Mouse (Mus musculus) embryonic facial prominence, embryonic 10.5 days (tissue): ENCODE results near the gene Khdc4. TPM values are rescaled to one million over a fixed set of nuclear protein-coding genes. Genes with fewer than 3 reads are reported as not detected.

Experiments used
- DNase-seq: peaks from one replicate; pipeline ENCODE4 v3.0.0-alpha.2; 2017; ENCODE audit warnings: low spot score
- H3K27ac ChIP-seq: fragments of 300-500 bp; sonication (generic); replicated peaks from 2 replicates; pipeline ENCODE4 v1.5.1; 2016; ENCODE audit warnings: mild to moderate bottlenecking
- H3K27me3 ChIP-seq: fragments of 300-500 bp; sonication (generic); replicated peaks from 2 replicates; pipeline ENCODE4 v1.6.1; 2016; ENCODE audit warnings: low read depth, mild to moderate bottlenecking; ENCODE audit not compliant: poor library complexity, severe bottlenecking
- H3K36me3 ChIP-seq: fragments of 300-500 bp; sonication (generic); replicated peaks from 2 replicates; pipeline ENCODE4 v1.6.1; 2016; ENCODE audit warnings: mild to moderate bottlenecking, moderate library complexity
- H3K4me1 ChIP-seq: fragments of 300-500 bp; sonication (generic); 2 replicates; pipeline ENCODE4 v1.6.1; 2016
- H3K4me3 ChIP-seq: fragments of 300-500 bp; sonication (generic); 2 replicates; pipeline ENCODE4 v1.5.1; 2016; ENCODE audit warnings: mild to moderate bottlenecking, moderate library complexity
- H3K9me3 ChIP-seq: fragments of 300-500 bp; sonication (generic); 2 replicates; pipeline ENCODE4 v1.6.1; 2016; ENCODE audit warnings: mild to moderate bottlenecking
- WGBS: fragments of 180-500 bp; shearing (Covaris S2); methylation state at CpG from one replicate; pipeline ENCODE4 v1.1.7; 2016; 5-methylcytosine and 5-hydroxymethylcytosine counted together
- polyA plus RNA-seq: library from polyadenylated mRNA; unstranded; fragments of >200 nt; fragmentation: Nextera tagmentation; extraction: Ambion mirVana; gene quantifications from 2 replicates; pipeline ENCODE4 v1.2.1, GENCODE M21; 2016

The Khdc4 gene
- polyA plus RNA-seq, 1 experiment from 2014 or later: 98.6 TPM

- Histone ChIP-seq H3K9me3 (no peaks in the 10 kb centered on the region), H3K27me3 (no peaks in the 10 kb centered on the region), H3K36me3 (peaks cover 56% of the 10 kb centered on the region), H3K4me3 (no peak overlapping the region), H3K27ac (no peak overlapping the region), H3K4me1 (peaks cover 3% of the 10 kb centered on the region; the same call in 1 of the 2 replicates)
- DNase-seq: no peak
- WGBS: 94% methylated on average over 13 of the region's 13 CpGs
Observed at GRCm38 (mm10) chr3:88649967-88650366, 35.6 kb upstream of the Khdc4 start.

- Histone ChIP-seq H3K4me3 (no peak overlapping the region), H3K36me3 (peaks cover 46% of the 10 kb centered on the region), H3K27ac (no peak overlapping the region), H3K9me3 (no peaks in the 10 kb centered on the region), H3K4me1 (peaks cover 3% of the 10 kb centered on the region; the same call in 1 of the 2 replicates), H3K27me3 (no peaks in the 10 kb centered on the region)
- WGBS: 84% methylated on average over 13 of the region's 13 CpGs
- no peak for DNase-seq
Observed at GRCm38 (mm10) chr3:88650713-88651504, 34.7 kb upstream of the Khdc4 start.

GRCm38 (mm10) chr3:88651669-88652618, 33.7 kb upstream of the Khdc4 start:
- Histone ChIP-seq H3K4me1 (peaks cover 3% of the 10 kb centered on the region; the same call in 1 of the 2 replicates), H3K4me3 (no peak overlapping the region), H3K27ac (no peak overlapping the region), H3K36me3 (peaks cover 36% of the 10 kb centered on the region), H3K9me3 (no peaks in the 10 kb centered on the region), H3K27me3 (no peaks in the 10 kb centered on the region)
- no peak for DNase-seq
- WGBS: 79% methylated on average over 18 of the region's 18 CpGs

GRCm38 (mm10) chr3:88652846-88653515, 32.6 kb upstream of the Khdc4 start, which contains the start of gene Rxfp4:
Gene Rxfp4 (minus strand): TSS chr3:88653142.
- Histone ChIP-seq H3K9me3 (no peaks in the 10 kb centered on the region), H3K27ac (no peak within 1 kb of the TSS), H3K4me1 (peaks cover 3% of the 10 kb centered on the region; the same call in 1 of the 2 replicates), H3K36me3 (peaks cover 26% of the 10 kb centered on the region), H3K4me3 (no peak within 1 kb of the TSS), H3K27me3 (no peaks in the 10 kb centered on the region)
- no peak for DNase-seq
- WGBS: 90% methylated on average over 17 of the region's 17 CpGs

- Histone ChIP-seq H3K4me3 (no peak overlapping the region), H3K27ac (no peak overlapping the region), H3K4me1 (peaks cover 3% of the 10 kb centered on the region; the same call in 1 of the 2 replicates), H3K9me3 (no peaks in the 10 kb centered on the region), H3K27me3 (no peaks in the 10 kb centered on the region), H3K36me3 (peaks cover 18% of the 10 kb centered on the region)
- no peak for DNase-seq
- 83% methylated on average over 6 of the region's 6 CpGs for WGBS
Observed at GRCm38 (mm10) chr3:88653516-88654370, 31.9 kb upstream of the Khdc4 start.

- Histone ChIP-seq H3K27ac (no peak overlapping the region), H3K9me3 (no peaks in the 10 kb centered on the region), H3K36me3 (peaks cover 9% of the 10 kb centered on the region; the same call in 1 of the 2 replicates), H3K4me1 (peaks cover 4% of the 10 kb centered on the region; the same call in 1 of the 2 replicates), H3K4me3 (no peak overlapping the region), H3K27me3 (no peaks in the 10 kb centered on the region)
- WGBS: 87% methylated on average over 4 of the region's 4 CpGs
- no peak for DNase-seq
Observed at GRCm38 (mm10) chr3:88654621-88655020, 31.0 kb upstream of the Khdc4 start.

DNA sequence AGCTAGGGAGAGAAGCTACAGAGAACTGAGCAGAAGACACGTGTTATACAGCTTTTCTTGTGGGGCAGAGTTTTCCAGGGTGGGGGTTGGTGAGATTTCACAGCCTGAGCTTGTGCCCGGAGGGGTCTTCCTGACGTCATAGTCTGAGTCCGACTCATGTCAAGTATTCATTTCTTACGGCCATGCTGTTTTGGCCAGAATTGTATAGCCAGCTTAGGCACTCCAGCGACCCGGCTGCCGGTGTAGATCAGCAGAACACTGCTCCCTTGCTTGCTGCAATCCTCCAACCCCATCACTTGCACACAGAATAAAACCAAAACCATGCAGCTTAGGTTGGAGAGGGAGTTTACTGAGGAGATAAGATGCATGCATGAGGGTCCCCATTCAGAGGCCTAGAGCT, 30.0 kb upstream of the Khdc4 start:
- no peak for DNase-seq

GRCm38 (mm10) chr3:88658441-88659127, 27.0 kb upstream of the Khdc4 start:
- 74% methylated on average over 5 of the region's 5 CpGs for WGBS
- no peak for DNase-seq
- H3K27ac ChIP-seq: no peak overlapping the region
- H3K27me3 ChIP-seq: no peaks in the 10 kb centered on the region
- no peak overlapping the region for H3K4me3 ChIP-seq
- H3K9me3 ChIP-seq: no peaks in the 10 kb centered on the region
- H3K36me3 ChIP-seq: no peaks in the 10 kb centered on the region
- H3K4me1 ChIP-seq: 0 out of 2 replicates have a peak, but pooled peaks cover 2% of the 10 kb centered on the region

More for the DNA sequence above, 30.0 kb upstream of the Khdc4 start:
- no peak overlapping the region for H3K27ac ChIP-seq
- H3K4me1 ChIP-seq: peaks cover 6% of the 10 kb centered on the region; the same call in 1 of the 2 replicates
- H3K36me3 ChIP-seq: no peaks in the 10 kb centered on the region
- WGBS: 85% methylated on average over 8 of the region's 8 CpGs
- H3K9me3 ChIP-seq: no peaks in the 10 kb centered on the region
- no peak overlapping the region for H3K4me3 ChIP-seq
- H3K27me3 ChIP-seq: no peaks in the 10 kb centered on the region

DNA sequence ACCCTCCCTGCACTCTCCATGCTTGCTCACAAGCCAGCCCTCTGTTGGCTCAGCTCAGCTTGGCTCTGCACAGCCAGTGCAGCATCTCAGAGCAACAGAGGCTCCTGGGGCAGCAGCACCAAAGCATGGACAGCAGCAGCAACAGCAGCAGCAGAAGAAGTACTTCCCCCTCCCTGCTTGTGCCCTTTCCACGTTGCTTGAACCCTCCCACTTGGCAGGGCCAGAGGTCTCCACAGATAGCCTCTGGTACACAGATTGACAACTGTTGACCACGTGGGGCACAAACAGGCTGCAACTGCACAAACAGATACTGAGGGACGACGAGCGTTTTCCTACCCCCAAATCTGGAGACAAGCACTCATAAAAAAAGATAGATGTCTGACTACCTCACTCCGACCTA, 25.8 kb upstream of the Khdc4 start:
- WGBS: 50% methylated on average over 6 of the region's 6 CpGs
- Histone ChIP-seq H3K4me3 (no peak overlapping the region), H3K9me3 (no peaks in the 10 kb centered on the region), H3K36me3 (no peaks in the 10 kb centered on the region), H3K27ac (no peak overlapping the region), H3K27me3 (no peaks in the 10 kb centered on the region), H3K4me1 (0 out of 2 replicates have a peak, but pooled peaks cover 2% of the 10 kb centered on the region)
- DNase-seq: no peak

GRCm38 (mm10) chr3:88664095-88664494, 21.5 kb upstream of the Khdc4 start:
- no peak overlapping the region for H3K4me3 ChIP-seq
- H3K27me3 ChIP-seq: no peaks in the 10 kb centered on the region
- DNase-seq: no peak
- H3K9me3 ChIP-seq: no peaks in the 10 kb centered on the region
- H3K27ac ChIP-seq: no peak overlapping the region
- H3K36me3 ChIP-seq: no peaks in the 10 kb centered on the region
- 84% methylated on average over 4 of the region's 4 CpGs for WGBS
- 0 out of 2 replicates have a peak, but pooled peaks cover 2% of the 10 kb centered on the region for H3K4me1 ChIP-seq

GRCm38 (mm10) chr3:88677399-88677798, 8.2 kb upstream of the Khdc4 start:
- Histone ChIP-seq H3K9me3 (peaks cover 5% of the 10 kb centered on the region), H3K4me3 (peak overlapping the region; percentile 48), H3K27me3 (no peaks in the 10 kb centered on the region), H3K4me1 (no peaks in the 10 kb centered on the region), H3K27ac (no peak overlapping the region), H3K36me3 (no peaks in the 10 kb centered on the region)
- DNase-seq: peak; percentile 77
- WGBS: 13% methylated on average over 11 of the region's 11 CpGs
